Mouse (Mus musculus): ENCODE results near the gene Rasa4. TPM values are rescaled to one million over a fixed set of nuclear protein-coding genes. Genes with fewer than 3 reads are reported as not detected.
"Not testable (repeated sequence)": the region's sequence is repeated elsewhere in the genome, so short reads cannot be mapped to it uniquely, and the experiment has no call there.

The Rasa4 gene
- polyA plus RNA-seq, 1 experiment from 2014 or later: 18.5 TPM

- H3K27ac ChIP-seq: no peak overlapping the region
- ATAC-seq (ENCODE audit: low FRiP score, low read depth): no peak
Measured at GRCm38 (mm10) chr5:136049926-136050325, 33.8 kb upstream of the Rasa4 start.

GRCm38 (mm10) chr5:136051231-136052085, 32.3 kb upstream of the Rasa4 start:
- peaks cover 11% of the 10 kb centered on the region for H3K4me1 ChIP-seq
- peak overlapping the region; percentile 65; the same call in 1 of the 2 replicates for H3K27ac ChIP-seq
- ATAC-seq (ENCODE audit: low FRiP score, low read depth): peak; percentile 81
- no peaks in the 10 kb centered on the region for H3K27me3 ChIP-seq
- H3K9ac ChIP-seq: no peak overlapping the region
- no peak overlapping the region for H3K4me2 ChIP-seq (replicated peaks)
- 17% methylated on average over 10 of the region's 10 CpGs for WGBS
- no peak overlapping the region for H3K4me3 ChIP-seq
- H3K36me3 ChIP-seq: no peaks in the 10 kb centered on the region
- H3K9me3 ChIP-seq: no peaks in the 10 kb centered on the region

More at GRCm38 (mm10) chr5:136049926-136050325, 33.8 kb upstream of the Rasa4 start:
- no peak overlapping the region for H3K9ac ChIP-seq
- H3K9me3 ChIP-seq: no peaks in the 10 kb centered on the region
- no peaks in the 10 kb centered on the region for H3K36me3 ChIP-seq
- WGBS: 65% methylated on average over 6 of the region's 6 CpGs
- H3K4me3 ChIP-seq: no peak overlapping the region
- H3K4me2 ChIP-seq (replicated peaks): no peak overlapping the region
- H3K4me1 ChIP-seq: peaks cover 11% of the 10 kb centered on the region
- no peaks in the 10 kb centered on the region for H3K27me3 ChIP-seq

- 79% methylated on average over 8 of the region's 8 CpGs for WGBS
- H3K4me2 ChIP-seq (replicated peaks): no peak overlapping the region
Measured at GRCm38 (mm10) chr5:136052861-136053655, 30.7 kb upstream of the Rasa4 start.

GRCm38 (mm10) chr5:136054301-136055077, 29.2 kb upstream of the Rasa4 start, which contains the start of gene Upk3bl:
TSS of gene Upk3bl (plus strand) at chr5:136054492.
- peaks cover 17% of the 10 kb centered on the region for H3K27me3 ChIP-seq
- no peak within 1 kb of the TSS for H3K4me2 ChIP-seq (replicated peaks)
- H3K36me3 ChIP-seq: no peaks in the 10 kb centered on the region
- H3K4me1 ChIP-seq: peaks cover 16% of the 10 kb centered on the region
- H3K4me3 ChIP-seq: no peak within 1 kb of the TSS
- no peak for ATAC-seq (ENCODE audit: low FRiP score, low read depth)
- no peaks in the 10 kb centered on the region for H3K9me3 ChIP-seq
- H3K9ac ChIP-seq: no peak within 1 kb of the TSS
- no peak within 1 kb of the TSS for H3K27ac ChIP-seq
- WGBS: 90% methylated on average over 11 of the region's 11 CpGs

More at GRCm38 (mm10) chr5:136052861-136053655, 30.7 kb upstream of the Rasa4 start:
- peaks cover 16% of the 10 kb centered on the region for H3K4me1 ChIP-seq
- no peak overlapping the region for H3K27ac ChIP-seq
- no peak overlapping the region for H3K9ac ChIP-seq
- peaks cover 8% of the 10 kb centered on the region; the same call in 1 of the 2 replicates for H3K27me3 ChIP-seq
- H3K36me3 ChIP-seq: no peaks in the 10 kb centered on the region
- ATAC-seq (ENCODE audit: low FRiP score, low read depth): no peak
- H3K4me3 ChIP-seq: no peak overlapping the region
- H3K9me3 ChIP-seq: no peaks in the 10 kb centered on the region

- Histone ChIP-seq H3K9me3 (no peaks in the 10 kb centered on the region), H3K4me3 (no peak overlapping the region), H3K4me1 (peaks cover 16% of the 10 kb centered on the region), H3K27me3 (peaks cover 22% of the 10 kb centered on the region), H3K4me2 (replicated peaks) (no peak overlapping the region), H3K27ac (no peak overlapping the region), H3K36me3 (no peaks in the 10 kb centered on the region), H3K9ac (no peak overlapping the region)
- WGBS: 42% methylated on average over 4 of the region's 4 CpGs
- no peak for ATAC-seq (ENCODE audit: low FRiP score, low read depth)
Measured at GRCm38 (mm10) chr5:136056062-136056461, 27.7 kb upstream of the Rasa4 start.

GRCm38 (mm10) chr5:136057085-136057484, 26.6 kb upstream of the Rasa4 start:
- 0 out of 2 replicates have a peak overlapping the region, but pooled peaks have one; percentile 39 for H3K9ac ChIP-seq
- H3K27ac ChIP-seq: no peak overlapping the region
- peaks cover 27% of the 10 kb centered on the region for H3K27me3 ChIP-seq
- H3K4me2 ChIP-seq (replicated peaks): no peak overlapping the region
- 21% methylated on average over 8 of the region's 8 CpGs for WGBS
- H3K9me3 ChIP-seq: no peaks in the 10 kb centered on the region
- peaks cover 6% of the 10 kb centered on the region for H3K4me1 ChIP-seq
- H3K4me3 ChIP-seq: no peak overlapping the region
- H3K36me3 ChIP-seq: no peaks in the 10 kb centered on the region
- ATAC-seq (ENCODE audit: low FRiP score, low read depth): peak; percentile 45; the same call in 1 of the 2 replicates

- H3K9me3 ChIP-seq: no peaks in the 10 kb centered on the region
- H3K27ac ChIP-seq: no peak overlapping the region
- no peak for ATAC-seq (ENCODE audit: low FRiP score, low read depth)
- H3K9ac ChIP-seq: no peak overlapping the region
- no peaks in the 10 kb centered on the region for H3K36me3 ChIP-seq
- WGBS: 14% methylated on average over 12 of the region's 12 CpGs
- peaks cover 5% of the 10 kb centered on the region for H3K4me1 ChIP-seq
- H3K4me2 ChIP-seq (replicated peaks): no peak overlapping the region
- H3K27me3 ChIP-seq: peaks cover 27% of the 10 kb centered on the region
- no peak overlapping the region for H3K4me3 ChIP-seq
Measured at GRCm38 (mm10) chr5:136061567-136061966, 22.1 kb upstream of the Rasa4 start.

GRCm38 (mm10) chr5:136063920-136064319, 19.8 kb upstream of the Rasa4 start:
- ATAC-seq (ENCODE audit: low FRiP score, low read depth): no peak
- no peak overlapping the region for H3K4me3 ChIP-seq
- H3K27ac ChIP-seq: no peak overlapping the region
- no peak overlapping the region for H3K4me2 ChIP-seq (replicated peaks)
- H3K9me3 ChIP-seq: no peaks in the 10 kb centered on the region
- H3K4me1 ChIP-seq: no peaks in the 10 kb centered on the region
- peaks cover 17% of the 10 kb centered on the region; the same call in 1 of the 2 replicates for H3K27me3 ChIP-seq
- H3K36me3 ChIP-seq: no peaks in the 10 kb centered on the region
- H3K9ac ChIP-seq: no peak overlapping the region
- 88% methylated on average over 10 of the region's 10 CpGs for WGBS

- H3K4me2 ChIP-seq (replicated peaks): not testable (repeated sequence)
- 71% methylated on average over 11 of the region's 11 CpGs for WGBS
Measured at GRCm38 (mm10) chr5:136066404-136067148, 17.1 kb upstream of the Rasa4 start.

GRCm38 (mm10) chr5:136069411-136069810, 14.3 kb upstream of the Rasa4 start:
- no peak overlapping the region for H3K4me3 ChIP-seq
- H3K4me2 ChIP-seq (replicated peaks): no peak overlapping the region
- no peaks in the 10 kb centered on the region for H3K36me3 ChIP-seq
- 0 out of 2 replicates have a peak, but pooled peaks cover 6% of the 10 kb centered on the region for H3K27me3 ChIP-seq
- H3K9me3 ChIP-seq: no peaks in the 10 kb centered on the region
- WGBS: 71% methylated on average over 2 of the region's 2 CpGs
- H3K27ac ChIP-seq: no peak overlapping the region
- 0 out of 2 replicates have a peak, but pooled peaks cover 4% of the 10 kb centered on the region for H3K4me1 ChIP-seq
- no peak overlapping the region for H3K9ac ChIP-seq
- ATAC-seq (ENCODE audit: low FRiP score, low read depth): no peak

More at GRCm38 (mm10) chr5:136066404-136067148, 17.1 kb upstream of the Rasa4 start:
- not testable (repeated sequence) for H3K9me3 ChIP-seq; H3K9ac ChIP-seq; H3K4me3 ChIP-seq; H3K27me3 ChIP-seq; ATAC-seq (ENCODE audit: low FRiP score, low read depth); H3K27ac ChIP-seq; H3K36me3 ChIP-seq; H3K4me1 ChIP-seq

- Histone ChIP-seq H3K4me3 (no peak overlapping the region), H3K4me1 (peaks cover 12% of the 10 kb centered on the region), H3K9me3 (no peaks in the 10 kb centered on the region), H3K27ac (no peak overlapping the region), H3K36me3 (no peaks in the 10 kb centered on the region), H3K27me3 (0 out of 2 replicates have a peak, but pooled peaks cover 2% of the 10 kb centered on the region), H3K4me2 (replicated peaks) (no peak overlapping the region), H3K9ac (no peak overlapping the region)
- ATAC-seq (ENCODE audit: low FRiP score, low read depth): no peak
- 50% methylated on average over 6 of the region's 6 CpGs for WGBS
Measured at GRCm38 (mm10) chr5:136073051-136073450, 10.7 kb upstream of the Rasa4 start.

All from limb, embryonic 13.5 days (tissue).